In the genomic region with DNA sequence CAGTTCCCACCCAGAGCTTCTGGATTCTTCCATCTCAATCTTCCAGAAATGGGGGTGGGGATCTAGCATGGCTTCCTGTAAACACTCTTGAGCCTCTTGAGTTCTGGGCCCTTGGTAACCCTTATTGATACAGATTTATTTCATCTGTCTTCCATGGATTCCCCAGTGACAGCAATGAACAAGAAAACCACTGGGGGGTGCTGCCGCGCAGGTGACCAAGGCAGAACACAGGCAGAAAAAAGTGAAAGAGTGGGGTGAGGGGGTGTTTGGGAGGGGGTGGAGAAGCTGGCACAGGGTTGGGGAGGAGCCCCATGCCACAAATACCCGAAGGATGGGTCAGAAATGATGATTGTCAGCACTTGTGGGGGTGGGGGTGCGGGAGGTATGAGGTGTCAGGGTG, we compare ENCODE assay signal across 8 mouse cellular contexts. TPM values are rescaled to one million over a fixed set of nuclear protein-coding genes. Genes with fewer than 3 reads are reported as not detected.
DNase-seq lines count a peak whose midpoint lies in the region; ATAC-seq and TF ChIP-seq lines count a peak whose summit lies in the region.

No protein-coding gene starts in this region.

- no peak overlapping the region for H3K4me2 ChIP-seq in liver, embryonic 14.5 days (ENCODE audit: low read depth)
- 0 out of 2 replicates have a peak overlapping the region, but pooled peaks have one; percentile 53 for H3K4me2 ChIP-seq in stomach, embryonic 15.5 days

- H3K4me3 ChIP-seq in heart, embryonic 10.5 days = no peak overlapping the region
- H3K4me3 ChIP-seq in liver, embryonic 14.5 days (ENCODE audit: insufficient read depth in 1 of 2, low read depth in 2 of 2, low read length in 2 of 2) = no peak overlapping the region
- H3K4me3 ChIP-seq in stomach, embryonic 15.5 days (replicated peaks) = no peak overlapping the region

- no peak for DNase-seq in heart, embryonic 10.5 days (ENCODE audit: low spot score)
- DNase-seq in heart, adult 9 months (ENCODE audit: low spot score in 2 of 2) = no peak
- DNase-seq in B cell, adult 2 months = peak; percentile 30 to 33
- peak; percentile 73 for DNase-seq in adipocyte (ENCODE audit: low spot score)
- DNase-seq in liver, embryonic 14.5 days (ENCODE audit: low read depth in 3 of 3, low spot score in 3 of 3) = no peak
- DNase-seq in spleen, postnatal 36 days (ENCODE audit: low spot score in 2 of 2) = no peak

- no peak overlapping the region for H3K9ac ChIP-seq in liver, embryonic 14.5 days (replicated peaks)
- no peak overlapping the region for H3K9ac ChIP-seq in stomach, embryonic 15.5 days

- 12% methylated on average over 4 of the region's 4 CpGs for WGBS in heart, embryonic 10.5 days
- 23% methylated on average over 4 of the region's 4 CpGs for WGBS in liver, embryonic 14.5 days (ENCODE audit: insufficient replicate concordance)
- WGBS in stomach, embryonic 15.5 days = 33% methylated on average over 4 of the region's 4 CpGs

- peak overlapping the region; percentile 96 for H3K27ac ChIP-seq in heart, embryonic 10.5 days
- H3K27ac ChIP-seq in liver, embryonic 14.5 days = no peak overlapping the region
- H3K27ac ChIP-seq in stomach, embryonic 15.5 days = peak overlapping the region; percentile 96; the same call in 1 of the 2 replicates

- peaks cover 25% of the 10 kb centered on the region; the same call in 1 of the 2 replicates for H3K27me3 ChIP-seq in heart, embryonic 10.5 days (ENCODE audit: insufficient read depth, poor library complexity, severe bottlenecking)
- H3K27me3 ChIP-seq in liver, embryonic 14.5 days (ENCODE audit: control insufficient read depth, insufficient read depth, low read length) = peaks cover 39% of the 10 kb centered on the region
- H3K27me3 ChIP-seq in stomach, embryonic 15.5 days (replicated peaks) = no peaks in the 10 kb centered on the region

- no peak for TF ChIP-seq EP300 in liver, embryonic 14.5 days (IDR thresholded peaks at IDR 0.05; ENCODE audit: low read depth)

- H3K36me3 ChIP-seq in heart, embryonic 10.5 days = no peaks in the 10 kb centered on the region
- no peaks in the 10 kb centered on the region for H3K36me3 ChIP-seq in liver, embryonic 14.5 days (replicated peaks; ENCODE audit: control insufficient read depth, insufficient read depth, low read depth)
- no peaks in the 10 kb centered on the region for H3K36me3 ChIP-seq in stomach, embryonic 15.5 days

- peaks cover 71% of the 10 kb centered on the region for H3K4me1 ChIP-seq in heart, embryonic 10.5 days
- H3K4me1 ChIP-seq in liver, embryonic 14.5 days (replicated peaks; ENCODE audit: control insufficient read depth in 2 of 2, insufficient read depth in 2 of 2, low read length in 1 of 2) = peaks cover 0 to 9% of the 10 kb centered on the region in 2 experiments; a peak in 2 of 4 replicates
- peaks cover 43% of the 10 kb centered on the region for H3K4me1 ChIP-seq in stomach, embryonic 15.5 days

- peak; percentile 64 for TF ChIP-seq CTCF in liver, embryonic 14.5 days (IDR thresholded peaks at IDR 0.05; ENCODE audit: low read depth)

- peak; percentile 59 for ATAC-seq in granulocyte monocyte progenitor cell, adult 5-6 weeks (replicated peaks; ENCODE audit: poor library complexity, severe bottlenecking)
- ATAC-seq in liver, embryonic 14.5 days (ENCODE audit: insufficient read depth) = no peak
- ATAC-seq in stomach, embryonic 15.5 days (ENCODE audit: insufficient read depth, low FRiP score, low read depth) = no peak

- H3K9me3 ChIP-seq in heart, embryonic 10.5 days = no peaks in the 10 kb centered on the region
- no peaks in the 10 kb centered on the region for H3K9me3 ChIP-seq in liver, embryonic 14.5 days (ENCODE audit: control insufficient read depth, low read length)
- H3K9me3 ChIP-seq in stomach, embryonic 15.5 days = no peaks in the 10 kb centered on the region

RNA-seq across cellular contexts. Expression of gene Ddr1, which starts 1.4 kb away (rescaled TPM):
- polyA plus RNA-seq in heart, embryonic 10.5 days (2016; fragmentation: Nextera tagmentation; extraction: Ambion mirVana) = 109 and 158 TPM in 2 replicates
- not detected in 2 replicates for total RNA-seq in granulocyte monocyte progenitor cell, adult 5-6 weeks (2014; fragmentation: Nextera tagmentation)
- not detected in 2 replicates for total RNA-seq in granulocyte monocyte progenitor cell, adult 5-6 weeks (2017)
- 1.1 TPM in 2 replicates for polyA plus RNA-seq in liver, embryonic 14.5 days (2012; rRNA removed)
- polyA plus RNA-seq in liver, embryonic 14.5 days (2014; fragmentation: Nextera tagmentation; extraction: Ambion mirVana) = 1.6 and 1.7 TPM in 2 replicates
- polyA plus RNA-seq in stomach, embryonic 15.5 days (2015; fragmentation: Nextera tagmentation; extraction: Ambion mirVana) = 74.0 and 78.4 TPM in 2 replicates

RNA-seq across cellular contexts. Expression of gene Gtf2h4, which starts 32.3 kb away (rescaled TPM):
- 34.7 and 43.5 TPM in 2 replicates for polyA plus RNA-seq in heart, embryonic 10.5 days (2016; fragmentation: Nextera tagmentation; extraction: Ambion mirVana)
- total RNA-seq in granulocyte monocyte progenitor cell, adult 5-6 weeks (2014; fragmentation: Nextera tagmentation) = 20.3 and 41.9 TPM in 2 replicates
- 32.6 and 40.4 TPM in 2 replicates for total RNA-seq in granulocyte monocyte progenitor cell, adult 5-6 weeks (2017)
- 17.8 and 18.0 TPM in 2 replicates for polyA plus RNA-seq in liver, embryonic 14.5 days (2012; rRNA removed)
- 23.1 and 26.8 TPM in 2 replicates for polyA plus RNA-seq in liver, embryonic 14.5 days (2014; fragmentation: Nextera tagmentation; extraction: Ambion mirVana)
- 36.3 and 39.9 TPM in 2 replicates for polyA plus RNA-seq in stomach, embryonic 15.5 days (2015; fragmentation: Nextera tagmentation; extraction: Ambion mirVana)

RNA-seq across cellular contexts. Expression of gene Vars2, which starts 38.4 kb away (rescaled TPM):
- 17.5 and 18.6 TPM in 2 replicates for polyA plus RNA-seq in heart, embryonic 10.5 days (2016; fragmentation: Nextera tagmentation; extraction: Ambion mirVana)
- 7.3 and 30.1 TPM in 2 replicates for total RNA-seq in granulocyte monocyte progenitor cell, adult 5-6 weeks (2014; fragmentation: Nextera tagmentation)
- total RNA-seq in granulocyte monocyte progenitor cell, adult 5-6 weeks (2017) = 7.8 and 16.2 TPM in 2 replicates
- 7.1 and 7.8 TPM in 2 replicates for polyA plus RNA-seq in liver, embryonic 14.5 days (2012; rRNA removed)
- polyA plus RNA-seq in liver, embryonic 14.5 days (2014; fragmentation: Nextera tagmentation; extraction: Ambion mirVana) = 4.0 and 5.8 TPM in 2 replicates
- 18.6 and 21.5 TPM in 2 replicates for polyA plus RNA-seq in stomach, embryonic 15.5 days (2015; fragmentation: Nextera tagmentation; extraction: Ambion mirVana)

Comparison
In these comparisons a context has a peak if more than half of its experiments do, and no peak if none do; other contexts are left out.
1. DNase-seq: peak in B cell, adult 2 months (2 of 2) and adipocyte (single experiment); none in heart, embryonic 10.5 days (single experiment), heart, adult 9 months (0 of 2), liver, embryonic 14.5 days (0 of 3) and spleen, postnatal 36 days (0 of 2).
2. RNA of gene Ddr1, which starts 1.4 kb away (polyA plus RNA-seq): 109 to 158 TPM in heart, embryonic 10.5 days and 74.0 to 78.4 TPM in stomach, embryonic 15.5 days; 1.1 to 1.7 TPM in liver, embryonic 14.5 days; every median in the first group is over 10 times any median in the second.